Mouse (Mus musculus): ENCODE data around the gene Sox6. TPM values are rescaled to one million over a fixed set of nuclear protein-coding genes. Genes with fewer than 3 reads are reported as not detected.

Sox6 gene
- polyA plus RNA-seq, 1 experiment from 2014 or later = 62.9 TPM

DNA sequence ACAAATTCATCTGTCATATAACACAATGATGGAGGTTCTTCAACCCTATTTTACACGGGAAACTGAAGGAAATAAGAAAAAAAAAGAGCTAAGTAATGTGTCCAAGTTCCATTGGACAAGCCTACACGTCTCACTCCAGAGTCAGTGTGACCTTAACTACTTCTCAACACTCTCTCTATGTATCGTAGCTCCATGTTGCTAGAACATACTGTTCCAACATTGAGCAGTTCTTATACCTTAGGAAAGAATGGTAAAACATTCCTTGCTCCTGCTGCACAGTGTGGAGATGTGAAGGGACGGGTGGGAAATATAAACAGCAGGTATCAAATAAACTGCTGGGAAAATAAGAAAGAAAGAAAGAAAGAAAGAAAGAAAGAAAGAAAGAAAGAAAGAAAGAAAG is 209.3 kb downstream of the Sox6 start:
- ATAC-seq (ENCODE audit: low read depth) (no peak), DNase-seq (no peak)
- H3K4me2 ChIP-seq = no peak overlapping the region
- no peaks in the 10 kb centered on the region for H3K9me3 ChIP-seq (replicated peaks)
- H3K4me3 ChIP-seq (replicated peaks) = no peak overlapping the region
- H3K4me1 ChIP-seq (replicated peaks) = peaks cover 86% of the 10 kb centered on the region
- H3K27ac ChIP-seq = no peak overlapping the region
- no peaks in the 10 kb centered on the region for H3K27me3 ChIP-seq
- peaks cover 45% of the 10 kb centered on the region for H3K36me3 ChIP-seq
- no peak overlapping the region for H3K9ac ChIP-seq
- 75% methylated on average over 4 of the region's 4 CpGs for WGBS (ENCODE audit: insufficient replicate concordance)

DNA sequence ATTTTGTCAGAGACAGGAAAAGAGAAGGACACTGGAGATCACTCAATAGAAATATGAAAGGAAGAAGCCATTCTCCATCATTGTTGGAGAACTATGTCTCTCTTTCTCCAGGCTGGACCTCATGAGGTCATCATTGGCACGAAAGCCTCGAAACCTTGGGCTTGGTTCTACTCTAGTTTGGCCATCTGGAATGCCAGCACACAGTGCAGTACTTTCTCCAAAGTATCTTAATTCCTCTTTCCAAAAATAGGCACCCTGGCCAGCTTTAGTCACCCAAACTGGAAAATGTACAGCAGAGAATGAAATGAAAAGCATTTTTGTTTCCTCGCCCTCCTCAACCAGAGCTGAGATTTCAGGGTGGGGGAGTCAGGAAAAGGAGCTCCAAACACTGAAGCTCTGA is 213.3 kb downstream of the Sox6 start:
- Histone ChIP-seq H3K9ac (no peak overlapping the region), H3K9me3 (replicated peaks) (no peaks in the 10 kb centered on the region), H3K27ac (no peak overlapping the region), H3K4me1 (replicated peaks) (peaks cover 46% of the 10 kb centered on the region), H3K4me2 (no peak overlapping the region), H3K4me3 (replicated peaks) (no peak overlapping the region), H3K27me3 (no peaks in the 10 kb centered on the region), H3K36me3 (peaks cover 54% of the 10 kb centered on the region)
- DNase-seq (no peak), ATAC-seq (ENCODE audit: low read depth) (no peak)
- 85% methylated on average over 3 of the region's 3 CpGs for WGBS (ENCODE audit: insufficient replicate concordance)

DNA sequence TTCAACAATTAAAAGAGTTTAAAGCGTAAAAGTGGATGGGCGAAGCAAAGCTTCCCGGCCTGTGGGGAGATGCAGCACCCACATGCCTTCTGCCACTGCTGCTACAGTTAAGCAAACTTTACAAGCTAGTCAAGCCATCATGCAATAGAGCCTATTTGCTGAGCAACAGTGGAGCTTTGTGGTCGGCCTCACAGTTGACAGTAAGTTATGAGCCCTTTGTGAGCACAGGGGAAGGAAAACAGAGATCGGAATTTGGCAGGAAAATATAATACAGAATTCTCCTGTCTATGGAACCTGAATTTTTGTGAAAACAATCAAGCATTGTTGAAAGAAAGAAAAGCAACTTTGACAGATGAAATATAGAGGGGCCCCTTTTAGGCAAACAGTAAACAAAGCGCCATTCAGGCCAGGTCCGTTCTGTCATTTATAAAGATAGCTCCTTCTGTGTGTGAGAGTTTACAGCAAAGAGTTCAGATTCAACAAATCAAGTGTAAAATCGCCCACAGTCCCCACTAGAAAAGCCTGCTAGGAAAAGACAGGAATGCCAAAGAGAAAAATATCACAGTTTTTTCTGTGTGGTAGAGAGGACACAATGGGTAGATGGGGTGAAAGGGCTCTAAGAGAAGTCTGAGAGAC is 213.9 kb downstream of the Sox6 start:
- no peak overlapping the region for H3K9ac ChIP-seq
- no peaks in the 10 kb centered on the region for H3K9me3 ChIP-seq (replicated peaks)
- no peaks in the 10 kb centered on the region for H3K27me3 ChIP-seq
- H3K4me2 ChIP-seq = no peak overlapping the region
- DNase-seq (no peak), ATAC-seq (ENCODE audit: low read depth) (no peak)
- H3K4me1 ChIP-seq (replicated peaks) = peaks cover 41% of the 10 kb centered on the region
- no peak overlapping the region for H3K4me3 ChIP-seq (replicated peaks)
- H3K27ac ChIP-seq = no peak overlapping the region
- 70% methylated on average over 8 of the region's 8 CpGs for WGBS (ENCODE audit: insufficient replicate concordance)
- H3K36me3 ChIP-seq = peaks cover 51% of the 10 kb centered on the region

DNA sequence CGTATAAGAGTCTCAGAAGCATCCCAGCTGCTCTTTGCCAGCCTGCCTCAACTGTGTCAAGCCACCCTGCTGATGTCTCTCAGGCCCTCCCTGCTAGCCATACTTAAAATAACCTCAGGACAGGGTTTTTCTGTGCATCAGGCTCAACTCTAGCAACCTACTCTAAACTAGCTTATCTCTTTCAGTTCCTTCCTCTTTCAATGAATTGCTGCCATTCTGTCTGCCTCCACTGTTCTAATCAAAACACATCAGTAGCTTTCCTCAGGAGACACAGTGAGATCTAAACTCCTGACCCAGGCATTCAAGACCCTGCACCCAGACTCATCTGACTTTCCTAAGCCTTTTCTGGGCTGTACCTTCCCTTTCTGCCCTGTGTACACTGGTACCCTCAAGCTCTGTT is 219.5 kb downstream of the Sox6 start:
- no peaks in the 10 kb centered on the region for H3K9me3 ChIP-seq (replicated peaks)
- no peak overlapping the region for H3K27ac ChIP-seq
- 16% methylated on average over 1 of the region's 1 CpGs for WGBS (ENCODE audit: insufficient replicate concordance)
- ATAC-seq (ENCODE audit: low read depth) (no peak), DNase-seq (no peak)
- no peak overlapping the region for H3K4me3 ChIP-seq (replicated peaks)
- H3K27me3 ChIP-seq = no peaks in the 10 kb centered on the region
- H3K4me2 ChIP-seq = no peak overlapping the region
- H3K9ac ChIP-seq = no peak overlapping the region
- peaks cover 24% of the 10 kb centered on the region for H3K36me3 ChIP-seq
- H3K4me1 ChIP-seq (replicated peaks) = no peaks in the 10 kb centered on the region; the same call in 1 of the 2 replicates

DNA sequence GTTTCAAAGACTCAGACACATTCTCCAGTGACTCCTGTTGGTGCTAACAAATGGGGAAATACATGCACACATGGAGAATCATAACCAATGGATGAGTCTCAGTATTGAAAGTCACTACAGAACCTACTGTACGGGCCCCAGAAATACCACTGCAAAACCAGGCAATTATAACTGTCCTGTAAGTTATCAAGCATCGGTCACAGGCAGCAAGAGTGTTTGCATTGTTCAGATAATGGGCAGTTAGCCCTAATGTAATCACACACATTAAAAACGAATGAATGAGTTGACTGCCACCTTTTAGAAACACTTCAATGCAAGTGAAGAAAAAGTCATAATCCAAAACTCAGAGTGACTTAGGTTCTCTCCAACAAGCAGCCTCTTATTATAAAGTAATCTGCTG is 235.3 kb downstream of the Sox6 start:
- Histone ChIP-seq H3K4me2 (no peak overlapping the region), H3K36me3 (peaks cover 31% of the 10 kb centered on the region), H3K4me3 (replicated peaks) (no peak overlapping the region), H3K4me1 (replicated peaks) (peaks cover 28% of the 10 kb centered on the region), H3K27me3 (no peaks in the 10 kb centered on the region), H3K27ac (0 out of 2 replicates have a peak overlapping the region, but pooled peaks have one; percentile 5), H3K9ac (no peak overlapping the region), H3K9me3 (replicated peaks) (no peaks in the 10 kb centered on the region)
- ATAC-seq (ENCODE audit: low read depth) = peak; percentile 81
- 10% methylated on average over 3 of the region's 3 CpGs for WGBS (ENCODE audit: insufficient replicate concordance)
- peak; percentile 37 for DNase-seq

DNA sequence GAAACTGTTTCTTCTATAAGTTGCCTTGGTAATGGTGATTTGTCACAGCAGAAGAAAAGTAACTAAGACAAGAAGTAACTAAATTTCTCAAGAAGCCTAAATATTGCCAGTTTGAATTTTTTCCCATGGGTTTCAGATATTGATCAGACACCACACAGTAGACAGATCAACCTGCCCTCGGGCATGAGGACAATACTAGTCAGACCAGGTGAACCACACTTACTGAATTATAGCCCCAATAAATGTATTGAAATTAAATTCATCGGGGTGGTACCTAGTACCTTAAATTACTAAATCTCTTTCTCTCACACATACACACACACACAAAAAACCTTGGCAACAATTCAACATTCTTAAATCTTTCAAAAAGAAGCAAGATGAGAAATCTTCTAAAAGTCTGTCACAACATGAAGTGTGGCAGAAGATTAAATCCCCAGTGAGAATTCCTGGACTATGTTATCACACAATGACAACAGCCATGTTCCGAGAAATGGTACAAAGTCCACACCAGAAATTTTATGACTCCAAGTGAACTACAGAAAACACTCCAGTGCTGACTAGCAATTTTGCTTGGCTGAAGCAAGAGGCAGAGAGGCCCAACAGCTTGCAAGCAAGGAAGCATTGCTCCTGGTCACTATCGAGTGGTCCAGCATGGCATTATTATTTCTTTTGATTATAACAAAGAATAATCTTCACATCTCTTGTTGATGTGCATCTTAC is 244.3 kb downstream of the Sox6 start:
- no peak for ATAC-seq (ENCODE audit: low read depth)
- WGBS (ENCODE audit: insufficient replicate concordance) = 86% methylated on average over 4 of the region's 4 CpGs
- Histone ChIP-seq H3K27ac (no peak overlapping the region), H3K27me3 (no peaks in the 10 kb centered on the region), H3K4me1 (replicated peaks) (peaks cover 6% of the 10 kb centered on the region), H3K9me3 (replicated peaks) (no peaks in the 10 kb centered on the region), H3K4me3 (replicated peaks) (no peak overlapping the region), H3K9ac (no peak overlapping the region), H3K36me3 (peaks cover 58% of the 10 kb centered on the region), H3K4me2 (no peak overlapping the region)
- DNase-seq = no peak

DNA sequence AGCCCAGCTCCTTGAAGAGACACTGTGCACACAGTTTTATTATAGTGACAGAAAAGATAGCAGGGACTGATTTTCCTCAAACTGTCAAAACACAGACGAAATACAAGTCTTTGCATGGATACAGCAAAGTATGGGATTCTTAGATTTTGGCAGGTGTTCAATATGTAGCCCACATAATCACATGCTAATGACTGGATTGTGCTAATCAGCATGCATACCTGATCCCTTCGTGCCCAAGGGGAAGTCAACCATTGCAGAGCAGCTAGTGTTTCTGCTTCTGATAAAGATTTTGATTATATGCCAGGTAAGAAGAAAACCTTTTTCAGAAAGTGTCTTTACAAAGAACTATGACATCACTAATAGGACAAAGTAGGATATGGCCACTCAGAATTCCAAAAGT is 245.8 kb downstream of the Sox6 start:
- H3K27me3 ChIP-seq = no peaks in the 10 kb centered on the region
- no peak overlapping the region for H3K4me2 ChIP-seq
- peaks cover 47% of the 10 kb centered on the region for H3K36me3 ChIP-seq
- H3K9ac ChIP-seq = no peak overlapping the region
- peaks cover 3% of the 10 kb centered on the region; the same call in 1 of the 2 replicates for H3K4me1 ChIP-seq (replicated peaks)
- 63% methylated on average over 2 of the region's 2 CpGs for WGBS (ENCODE audit: insufficient replicate concordance)
- no peak overlapping the region for H3K27ac ChIP-seq
- DNase-seq = no peak
- H3K4me3 ChIP-seq (replicated peaks) = no peak overlapping the region
- no peak for ATAC-seq (ENCODE audit: low read depth)
- no peaks in the 10 kb centered on the region for H3K9me3 ChIP-seq (replicated peaks)

DNA sequence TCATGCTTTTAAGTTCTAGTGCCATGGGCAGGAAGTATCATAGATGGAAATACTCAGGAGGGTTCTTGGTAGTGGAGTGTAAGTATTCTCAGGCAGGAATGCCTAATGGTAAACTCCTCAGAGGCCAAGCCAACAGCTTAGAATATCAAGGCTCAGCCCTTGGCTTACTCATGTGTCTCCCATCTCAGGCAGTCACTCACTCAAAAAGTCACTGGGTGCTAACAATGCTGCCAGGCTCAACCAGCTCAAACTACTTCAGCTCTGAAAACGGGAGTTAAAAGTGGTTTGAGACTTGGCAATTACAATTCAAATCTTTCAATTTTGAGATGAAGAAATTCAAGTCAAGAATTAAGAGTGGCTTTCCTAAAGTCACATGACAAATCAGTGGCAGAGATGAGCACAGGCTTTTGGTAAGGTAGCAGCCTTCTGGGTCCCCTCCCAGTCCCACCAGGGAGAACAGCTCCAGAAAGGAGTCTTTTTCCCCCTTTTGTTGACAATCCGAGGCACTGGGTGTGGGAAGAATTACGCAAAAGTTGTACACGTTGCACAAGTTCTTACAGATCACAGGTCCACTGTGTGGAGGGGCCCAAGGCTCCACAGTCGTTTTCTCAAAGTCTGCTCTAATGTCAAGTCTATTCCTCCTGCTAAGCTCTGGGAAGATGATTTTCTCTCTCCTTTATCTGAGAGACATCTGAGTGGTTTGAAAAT is 249.3 kb downstream of the Sox6 start:
- Histone ChIP-seq H3K4me1 (replicated peaks) (peaks cover 14% of the 10 kb centered on the region), H3K4me2 (no peak overlapping the region), H3K36me3 (peaks cover 20% of the 10 kb centered on the region), H3K27ac (no peak overlapping the region), H3K9ac (no peak overlapping the region), H3K9me3 (replicated peaks) (no peaks in the 10 kb centered on the region), H3K27me3 (no peaks in the 10 kb centered on the region), H3K4me3 (replicated peaks) (no peak overlapping the region)
- DNase-seq = no peak
- ATAC-seq (ENCODE audit: low read depth) = no peak
- 57% methylated on average over 5 of the region's 5 CpGs for WGBS (ENCODE audit: insufficient replicate concordance)

DNA sequence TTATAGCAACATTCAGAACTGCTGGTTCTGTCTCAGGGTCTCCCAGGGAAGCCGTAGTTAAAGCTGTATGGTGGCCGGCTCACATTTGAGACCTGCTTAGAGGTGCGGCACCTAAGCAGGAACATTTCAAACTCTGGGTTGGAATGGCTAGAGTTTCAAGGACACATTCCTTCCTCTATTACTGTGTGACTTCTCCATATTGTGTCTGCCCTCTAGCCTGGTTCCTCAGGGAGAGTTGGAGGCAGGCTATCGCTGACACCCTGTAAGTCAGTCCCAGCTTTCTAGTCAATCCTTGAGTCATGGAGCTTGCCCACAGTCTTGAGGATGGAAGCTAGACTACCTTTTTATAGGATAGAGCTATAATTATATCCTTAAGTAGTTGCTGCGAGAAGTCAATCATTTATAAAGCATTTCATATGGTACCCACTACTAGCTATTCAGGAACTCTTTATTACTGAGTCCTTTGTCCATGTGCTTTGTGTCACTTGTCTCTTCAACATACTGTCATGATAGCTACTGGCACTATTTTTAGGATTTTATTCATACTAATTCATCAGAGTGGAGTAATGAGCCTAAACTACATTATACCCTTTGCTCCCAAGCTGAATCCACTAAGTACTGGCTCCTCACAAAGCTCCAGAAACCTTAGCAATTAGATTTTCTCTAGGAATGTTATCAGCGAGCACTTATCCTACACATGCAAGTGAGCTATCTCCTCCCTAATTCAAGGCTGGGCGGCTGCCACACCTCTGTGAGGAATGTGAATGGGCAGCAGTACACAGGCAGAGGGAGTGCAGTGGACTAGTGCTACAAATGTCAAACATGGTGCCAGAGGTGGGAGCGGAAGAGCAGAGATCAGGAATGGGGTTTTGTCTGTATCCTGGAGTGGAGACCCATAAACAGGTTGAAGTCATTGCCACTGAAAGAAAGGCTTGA is 254.3 kb downstream of the Sox6 start:
- ATAC-seq (ENCODE audit: low read depth) = peak; percentile 75
- WGBS (ENCODE audit: insufficient replicate concordance) = 75% methylated on average over 8 of the region's 8 CpGs
- Histone ChIP-seq H3K9me3 (replicated peaks) (no peaks in the 10 kb centered on the region), H3K4me2 (no peak overlapping the region), H3K27me3 (no peaks in the 10 kb centered on the region), H3K36me3 (peaks cover 6% of the 10 kb centered on the region; the same call in 1 of the 2 replicates), H3K27ac (no peak overlapping the region), H3K4me3 (replicated peaks) (no peak overlapping the region), H3K9ac (no peak overlapping the region), H3K4me1 (replicated peaks) (peaks cover 11% of the 10 kb centered on the region)
- peak; percentile 13 for DNase-seq

DNA sequence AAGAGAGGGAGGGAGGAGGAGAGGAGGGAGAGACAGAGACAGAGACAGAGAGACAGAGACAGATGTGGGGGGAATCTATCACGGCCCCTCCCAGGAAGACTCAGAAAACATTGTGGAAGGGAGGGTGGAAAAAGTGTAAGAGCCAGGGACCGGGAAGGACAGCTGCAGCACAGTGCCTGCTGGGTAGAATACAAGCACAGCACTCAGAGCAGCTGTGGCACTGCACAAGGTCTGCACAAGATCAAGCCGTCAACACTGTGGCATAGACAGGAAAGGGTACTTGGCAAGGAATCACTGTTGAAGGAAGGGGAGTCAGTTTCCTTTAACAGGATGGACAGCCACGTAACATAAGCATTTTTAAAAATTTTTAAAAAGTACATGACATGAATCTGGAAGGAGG is 258.4 kb downstream of the Sox6 start:
- no peak overlapping the region for H3K4me2 ChIP-seq
- H3K4me3 ChIP-seq (replicated peaks) = no peak overlapping the region
- H3K27me3 ChIP-seq = no peaks in the 10 kb centered on the region
- no peaks in the 10 kb centered on the region for H3K9me3 ChIP-seq (replicated peaks)
- no peak for DNase-seq
- ATAC-seq (ENCODE audit: low read depth) = no peak
- no peak overlapping the region for H3K9ac ChIP-seq
- no peak overlapping the region for H3K27ac ChIP-seq
- H3K4me1 ChIP-seq (replicated peaks) = peaks cover 15% of the 10 kb centered on the region
- peaks cover 39% of the 10 kb centered on the region for H3K36me3 ChIP-seq
- WGBS (ENCODE audit: insufficient replicate concordance) = 74% methylated on average over 4 of the region's 4 CpGs

DNA sequence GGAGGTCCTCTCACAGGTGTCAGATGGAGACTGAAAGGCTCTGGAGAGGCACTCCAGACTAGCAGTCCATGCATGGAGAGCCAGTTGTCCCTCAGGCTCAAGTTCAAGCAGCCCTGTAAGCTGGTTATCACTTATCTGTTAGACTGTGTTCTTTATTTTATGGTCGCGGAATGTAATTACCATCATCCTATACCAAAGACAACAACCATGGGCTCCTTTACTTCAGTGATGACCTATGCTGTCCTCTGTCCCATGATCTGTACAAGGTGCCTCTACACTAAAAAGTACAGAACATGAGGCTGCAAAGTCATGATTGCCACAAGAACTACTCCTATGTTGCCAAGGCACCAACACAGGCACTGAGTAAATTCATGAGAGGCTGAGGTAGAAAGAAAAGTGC is 259.1 kb downstream of the Sox6 start:
- ATAC-seq (ENCODE audit: low read depth) = no peak
- Histone ChIP-seq H3K27me3 (no peaks in the 10 kb centered on the region), H3K4me3 (replicated peaks) (no peak overlapping the region), H3K4me2 (no peak overlapping the region), H3K36me3 (peaks cover 45% of the 10 kb centered on the region), H3K9ac (no peak overlapping the region), H3K4me1 (replicated peaks) (peaks cover 9% of the 10 kb centered on the region), H3K9me3 (replicated peaks) (no peaks in the 10 kb centered on the region), H3K27ac (no peak overlapping the region)
- WGBS (ENCODE audit: insufficient replicate concordance) = 93% methylated on average over 2 of the region's 2 CpGs
- no peak for DNase-seq

Measured in liver, embryonic 13.5 days (tissue).